Mouse (Mus musculus): ENCODE measurements around the gene Atf7ip2.

Gene Atf7ip2

DNA sequence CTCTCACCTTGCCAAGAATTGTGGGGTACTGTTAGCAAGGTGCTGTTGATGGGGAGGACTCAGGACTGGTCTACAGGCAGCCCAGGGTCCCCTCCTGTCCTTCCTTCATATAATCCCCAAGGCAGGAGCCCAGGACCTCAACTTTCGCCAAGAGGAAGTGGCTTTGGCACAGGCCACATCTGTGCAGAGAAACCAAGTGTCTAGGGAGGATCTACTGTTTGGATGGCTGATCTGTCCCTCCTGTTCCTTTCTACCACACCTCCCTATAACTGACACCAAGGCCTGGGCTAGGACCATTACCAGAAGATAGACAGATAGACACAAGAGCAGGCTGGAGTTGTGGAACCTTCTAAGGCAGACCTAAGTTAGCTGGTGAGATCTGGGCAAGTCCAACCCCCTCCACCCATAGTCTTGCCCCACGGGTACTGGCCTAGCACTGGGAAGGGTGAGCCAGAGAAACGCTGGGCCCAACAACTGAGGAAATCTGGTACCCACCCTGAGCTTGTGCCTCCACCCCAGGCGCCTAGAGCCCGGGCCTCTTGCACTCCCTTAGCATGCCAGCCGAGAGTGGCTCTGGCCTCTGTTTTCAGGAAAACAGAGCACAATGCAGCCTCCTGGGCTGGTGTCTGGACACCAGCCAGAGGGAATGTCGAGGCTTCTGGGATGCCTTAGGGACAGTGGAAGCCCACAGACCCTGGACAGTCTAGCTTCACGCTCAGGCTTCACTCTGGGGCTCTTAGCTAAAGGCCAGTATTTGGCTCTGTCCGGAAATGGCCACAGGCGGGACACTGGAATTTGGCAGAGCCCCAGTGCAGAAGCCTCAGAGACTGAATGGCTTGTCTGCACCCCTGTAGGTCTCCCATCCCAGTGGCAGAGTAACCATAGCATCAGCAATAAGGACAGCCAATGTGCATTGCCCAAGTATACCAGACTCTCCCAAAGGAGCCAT is 105.5 kb downstream of the Atf7ip2 start:
- DNase-seq: peak; percentile 50

- peak; percentile 72 for DNase-seq
Observed at GRCm38 (mm10) chr16:10299637-10300036, 107.1 kb downstream of the Atf7ip2 start.

GRCm38 (mm10) chr16:10300231-10301186 is 108.0 kb downstream of the Atf7ip2 start:
- peak; percentile 47 for DNase-seq

Measured in lung, postnatal 36 days (tissue).